Mouse (Mus musculus) embryonic facial prominence, embryonic 12.5 days (tissue): Measurements from ENCODE around the gene Stat3. TPM values are rescaled to one million over a fixed set of nuclear protein-coding genes. Genes with fewer than 3 reads are reported as not detected.
A peak's percentile ranks its signal among the peaks of the same experiment; 100 is the strongest.

Experiments used
- ATAC-seq: fragments of 200-750 bp; cut with Nextera tagmentation; 2 replicates; pipeline ENCODE4 v1.8.0; 2017; ENCODE audit not compliant: insufficient number of reproducible peaks, insufficient read depth, low FRiP score, low TSS enrichment
- H3K27ac ChIP-seq: fragments of 300-500 bp; sonication (generic); 2 replicates; pipeline ENCODE4 v1.5.1; 2016; ENCODE audit warnings: mild to moderate bottlenecking
- H3K27me3 ChIP-seq: fragments of 300-500 bp; sonication (generic); 2 replicates; pipeline ENCODE4 v1.6.1; 2016; ENCODE audit warnings: mild to moderate bottlenecking, moderate library complexity
- H3K36me3 ChIP-seq: fragments of 300-500 bp; sonication (generic); 2 replicates; pipeline ENCODE4 v1.6.1; 2016; ENCODE audit warnings: mild to moderate bottlenecking
- H3K4me1 ChIP-seq: fragments of 300-500 bp; sonication (generic); 2 replicates; pipeline ENCODE4 v1.6.1; 2016
- H3K4me2 ChIP-seq: fragments of 300-500 bp; sonication (generic); replicated peaks from 2 replicates; pipeline ENCODE4 v1.6.1; 2016; ENCODE audit warnings: mild to moderate bottlenecking, moderate library complexity
- H3K4me3 ChIP-seq: fragments of 300-500 bp; sonication (generic); 2 replicates; pipeline ENCODE4 v1.5.1; 2016; ENCODE audit warnings: mild to moderate bottlenecking
- H3K9ac ChIP-seq: fragments of 300-500 bp; sonication (generic); 2 replicates; pipeline ENCODE4 v1.6.1; 2016; ENCODE audit warnings: mild to moderate bottlenecking, moderate library complexity
- H3K9me3 ChIP-seq: fragments of 300-500 bp; sonication (generic); 2 replicates; pipeline ENCODE4 v1.6.1; 2016; ENCODE audit warnings: mild to moderate bottlenecking, moderate library complexity
- WGBS: fragments of 180-500 bp; shearing (Covaris S2); methylation state at CpG from one replicate; pipeline ENCODE4 v1.1.7; 2016; 5-methylcytosine and 5-hydroxymethylcytosine counted together
- polyA plus RNA-seq: library from polyadenylated mRNA; unstranded; fragments of >200 nt; fragmentation: Nextera tagmentation; extraction: Ambion mirVana; gene quantifications from 2 replicates; pipeline ENCODE4 v1.2.1, GENCODE M21; 2016

Stat3 gene
- polyA plus RNA-seq, 1 experiment from 2014 or later = 38.4 TPM

DNA sequence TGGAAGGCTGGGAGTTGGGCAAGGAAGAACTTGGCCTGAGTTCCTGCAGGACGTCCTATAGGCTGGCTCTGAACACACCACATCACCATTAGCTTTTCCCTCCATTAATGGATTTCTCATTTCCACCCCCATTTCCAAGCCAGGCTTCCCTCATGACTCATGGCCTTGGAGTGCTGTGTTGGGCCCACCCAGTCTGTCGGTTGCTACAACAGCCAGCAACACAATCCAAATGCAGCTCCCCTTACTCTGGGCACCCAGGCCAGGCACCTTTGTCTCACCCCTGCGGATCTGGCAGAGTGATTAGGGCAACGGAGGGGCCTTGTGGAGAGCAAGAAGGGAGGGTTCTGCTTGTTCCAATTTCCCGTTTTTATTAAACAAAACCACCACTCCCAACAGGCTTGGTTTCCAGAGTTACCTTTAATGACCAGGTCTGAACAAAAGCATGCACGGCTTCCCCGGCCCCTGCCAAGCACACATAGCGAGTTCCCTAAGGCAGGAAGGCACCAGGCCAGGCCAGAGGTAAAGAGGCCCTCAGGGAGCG is 23.1 kb upstream of the Stat3 start:
- no peak overlapping the region for H3K9ac ChIP-seq
- no peak overlapping the region for H3K4me2 ChIP-seq
- no peak overlapping the region for H3K27ac ChIP-seq
- ATAC-seq = no peak
- WGBS = 60% methylated on average over 9 of the region's 9 CpGs
- peaks cover 48% of the 10 kb centered on the region for H3K27me3 ChIP-seq
- H3K4me3 ChIP-seq = no peak overlapping the region
- peaks cover 15% of the 10 kb centered on the region; the same call in 1 of the 2 replicates for H3K4me1 ChIP-seq
- H3K9me3 ChIP-seq = no peaks in the 10 kb centered on the region
- H3K36me3 ChIP-seq = no peaks in the 10 kb centered on the region

DNA sequence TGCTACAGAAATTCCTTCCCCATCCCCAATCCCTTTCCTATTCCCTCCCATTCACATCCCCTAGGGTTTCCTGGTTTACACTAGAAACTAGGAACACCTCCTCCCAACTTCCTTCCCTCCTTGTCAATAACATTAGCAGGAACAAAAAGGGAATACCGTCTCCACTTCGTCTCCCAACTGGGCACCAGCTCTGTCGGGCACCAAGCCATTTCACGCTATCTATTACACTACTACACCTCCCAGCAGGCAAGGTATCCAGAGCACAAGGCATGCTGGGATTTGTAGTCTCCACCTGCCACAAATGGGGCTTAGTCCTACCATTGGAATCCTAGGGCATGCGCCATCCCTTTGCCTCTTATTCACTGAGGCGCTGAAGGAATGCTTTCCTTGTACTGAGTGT is 21.2 kb upstream of the Stat3 start:
- no peaks in the 10 kb centered on the region for H3K9me3 ChIP-seq
- H3K27me3 ChIP-seq = peaks cover 36% of the 10 kb centered on the region
- H3K4me1 ChIP-seq = peaks cover 12% of the 10 kb centered on the region; the same call in 1 of the 2 replicates
- 6% methylated on average over 6 of the region's 6 CpGs for WGBS
- ATAC-seq = no peak
- no peaks in the 10 kb centered on the region for H3K36me3 ChIP-seq
- no peak overlapping the region for H3K9ac ChIP-seq
- H3K4me3 ChIP-seq = no peak overlapping the region
- H3K27ac ChIP-seq = no peak overlapping the region
- no peak overlapping the region for H3K4me2 ChIP-seq

DNA sequence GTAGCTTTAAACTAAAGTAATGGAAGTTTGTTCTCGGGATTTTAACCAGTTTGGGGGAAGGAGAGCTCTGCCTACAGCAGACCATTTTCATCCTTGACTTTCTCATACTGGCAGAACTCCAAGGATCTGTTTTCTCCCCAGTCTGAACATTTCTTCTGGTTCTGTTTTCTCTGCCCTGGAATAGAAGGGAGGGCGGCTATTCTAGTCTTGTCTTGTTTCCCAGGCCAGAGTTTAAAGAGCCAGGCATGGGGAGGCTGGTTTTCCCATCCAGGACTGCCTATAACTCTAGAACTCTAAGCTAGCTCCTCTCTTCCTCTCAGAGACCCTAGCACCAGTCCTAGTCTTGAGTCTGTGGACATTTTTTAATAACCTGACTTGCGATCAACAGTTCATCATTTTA is 20.5 kb upstream of the Stat3 start:
- H3K27me3 ChIP-seq = peaks cover 35% of the 10 kb centered on the region

DNA sequence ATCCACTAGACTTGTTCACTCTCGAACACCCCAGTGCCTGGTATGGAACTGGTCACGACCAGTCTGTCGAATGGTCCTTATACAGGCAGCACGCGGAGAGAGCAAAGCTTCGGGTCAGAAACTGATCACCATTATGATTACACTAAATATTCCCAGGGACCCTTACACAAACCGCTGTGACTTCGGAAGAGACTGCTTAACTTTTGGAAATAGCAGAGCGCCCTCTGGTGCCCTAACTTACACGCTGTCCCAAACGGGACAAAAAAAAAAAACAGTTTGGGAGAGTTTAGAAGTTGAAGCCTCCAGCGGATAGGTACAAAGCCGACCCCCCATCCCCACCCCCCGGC is 20.1 kb upstream of the Stat3 start:
- Histone ChIP-seq H3K9ac (no peak overlapping the region), H3K4me1 (peaks cover 9% of the 10 kb centered on the region; the same call in 1 of the 2 replicates), H3K36me3 (no peaks in the 10 kb centered on the region), H3K4me2 (peak overlapping the region; percentile 47), H3K27me3 (peaks cover 35% of the 10 kb centered on the region), H3K9me3 (no peaks in the 10 kb centered on the region), H3K27ac (no peak overlapping the region), H3K4me3 (peak overlapping the region; percentile 28)
- ATAC-seq = no peak
- whole genome bisulfite sequencing = 5% methylated on average over 14 of the region's 14 CpGs

More for the DNA sequence above, 20.5 kb upstream of the Stat3 start:
- no peak overlapping the region for H3K27ac ChIP-seq
- no peaks in the 10 kb centered on the region for H3K9me3 ChIP-seq
- H3K4me1 ChIP-seq = peaks cover 12% of the 10 kb centered on the region; the same call in 1 of the 2 replicates
- no peak overlapping the region for H3K4me3 ChIP-seq
- H3K4me2 ChIP-seq = no peak overlapping the region
- no peaks in the 10 kb centered on the region for H3K36me3 ChIP-seq
- H3K9ac ChIP-seq = no peak overlapping the region
- no peak for ATAC-seq
- WGBS = 35% methylated on average over 3 of the region's 3 CpGs

DNA sequence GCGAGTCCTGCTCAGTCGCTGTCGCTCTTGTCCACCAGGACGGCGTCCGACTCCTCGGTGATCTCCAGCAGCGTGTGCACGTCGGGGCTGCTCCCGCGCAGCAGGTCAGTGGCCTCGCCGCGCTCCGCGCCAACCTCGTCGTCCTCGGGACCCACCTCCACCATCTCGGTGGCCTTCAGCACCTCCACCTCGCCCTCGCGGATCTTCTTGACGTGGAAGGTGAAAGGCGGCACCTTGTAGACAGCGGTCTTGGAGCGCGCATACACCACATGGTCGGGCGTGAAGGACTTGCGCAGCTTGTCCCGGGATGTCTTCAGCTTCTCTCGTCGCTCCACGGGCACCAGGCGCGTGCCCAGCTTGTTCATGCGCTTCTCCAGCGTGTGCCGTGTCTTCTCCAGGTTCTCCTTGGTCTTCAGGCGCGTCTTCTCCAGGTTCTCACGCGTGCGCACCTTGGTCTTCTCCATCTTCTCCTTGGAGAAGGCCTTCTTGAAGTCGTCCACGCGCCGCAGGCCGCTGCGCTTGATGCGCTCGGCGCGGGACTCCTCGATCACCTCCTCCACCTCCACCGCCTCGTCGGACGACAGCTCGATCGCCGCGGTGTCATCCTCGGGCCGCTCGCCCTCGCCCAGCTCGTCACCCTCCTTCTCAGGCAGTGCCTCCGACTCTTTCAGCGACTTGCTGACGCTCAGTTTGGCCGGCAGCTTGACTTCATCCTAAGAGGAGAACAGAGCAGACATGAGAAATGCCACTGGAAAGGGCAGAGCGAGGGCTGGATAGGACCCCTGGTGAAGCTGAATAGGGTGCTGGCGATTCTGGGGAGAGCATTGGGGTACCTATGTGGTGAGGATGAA is 19.5 kb upstream of the Stat3 start:
- peaks cover 30% of the 10 kb centered on the region for H3K27me3 ChIP-seq
- no peaks in the 10 kb centered on the region for H3K9me3 ChIP-seq
- H3K36me3 ChIP-seq = no peaks in the 10 kb centered on the region
- no peak overlapping the region for H3K27ac ChIP-seq
- peaks cover 9% of the 10 kb centered on the region; the same call in 1 of the 2 replicates for H3K4me1 ChIP-seq
- ATAC-seq = no peak
- WGBS = 6% methylated on average over 76 of the region's 76 CpGs
- H3K4me3 ChIP-seq = peak overlapping the region; percentile 28
- H3K9ac ChIP-seq = peak overlapping the region; percentile 41
- peak overlapping the region; percentile 47 for H3K4me2 ChIP-seq

DNA sequence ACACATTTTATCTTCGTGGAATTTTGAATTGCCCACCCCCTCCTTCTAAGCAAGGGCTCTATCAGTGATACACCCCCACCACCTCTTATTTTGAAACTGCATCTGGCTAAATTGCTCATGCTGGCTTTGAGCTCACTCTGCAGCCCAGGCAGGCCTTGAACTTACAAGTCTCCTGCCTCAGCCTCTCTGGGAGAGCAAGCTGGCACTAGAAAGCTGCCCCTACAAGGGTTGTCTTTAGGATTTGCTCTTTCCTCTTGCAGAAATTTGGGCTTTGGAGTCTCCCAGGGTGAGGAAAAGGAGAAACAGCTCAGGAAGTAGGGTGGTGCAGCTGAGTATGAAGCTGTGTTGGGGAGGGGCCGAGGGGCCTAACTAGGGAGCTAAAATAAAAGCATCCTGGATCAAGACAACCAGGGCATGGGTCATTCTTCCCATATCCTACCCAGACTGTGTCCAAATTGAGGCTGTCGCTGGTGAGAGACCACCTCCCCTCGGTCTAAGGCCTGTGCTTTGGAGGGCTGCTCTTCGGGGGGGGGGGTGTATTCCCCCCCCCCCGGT is 18.7 kb upstream of the Stat3 start:
- no peak overlapping the region for H3K4me2 ChIP-seq
- WGBS = 24% methylated on average over 6 of the region's 6 CpGs
- ATAC-seq = no peak
- no peak overlapping the region for H3K9ac ChIP-seq
- no peak overlapping the region for H3K4me3 ChIP-seq
- H3K27me3 ChIP-seq = peaks cover 27% of the 10 kb centered on the region
- peaks cover 9% of the 10 kb centered on the region; the same call in 1 of the 2 replicates for H3K4me1 ChIP-seq
- no peak overlapping the region for H3K27ac ChIP-seq
- H3K9me3 ChIP-seq = no peaks in the 10 kb centered on the region
- H3K36me3 ChIP-seq = no peaks in the 10 kb centered on the region

DNA sequence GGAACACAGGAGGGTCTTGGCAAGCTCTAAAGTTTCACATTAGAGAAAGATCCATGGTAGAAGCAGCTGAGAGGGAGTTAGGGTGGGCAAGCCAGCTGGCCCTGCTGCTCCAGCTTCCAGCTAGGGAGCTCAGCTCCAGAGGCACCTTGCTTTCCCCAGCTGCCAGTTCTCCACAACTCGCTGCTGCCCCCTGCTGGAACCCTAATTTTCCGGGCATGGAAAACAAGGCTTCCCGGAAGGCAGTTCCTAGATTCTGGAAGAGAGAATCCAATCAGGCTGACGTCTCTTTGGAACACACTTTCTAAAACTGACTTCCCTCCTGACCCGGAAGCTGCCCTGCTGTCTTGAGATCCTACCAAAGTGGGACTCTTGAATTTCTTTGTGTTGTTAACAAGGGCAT is 17.9 kb upstream of the Stat3 start:
- H3K27ac ChIP-seq = no peak overlapping the region
- peaks cover 9% of the 10 kb centered on the region; the same call in 1 of the 2 replicates for H3K4me1 ChIP-seq
- ATAC-seq = no peak
- H3K4me2 ChIP-seq = no peak overlapping the region
- H3K9ac ChIP-seq = no peak overlapping the region
- no peak overlapping the region for H3K4me3 ChIP-seq
- 4% methylated on average over 5 of the region's 5 CpGs for WGBS
- no peaks in the 10 kb centered on the region for H3K9me3 ChIP-seq
- peaks cover 26% of the 10 kb centered on the region for H3K27me3 ChIP-seq
- no peaks in the 10 kb centered on the region for H3K36me3 ChIP-seq

DNA sequence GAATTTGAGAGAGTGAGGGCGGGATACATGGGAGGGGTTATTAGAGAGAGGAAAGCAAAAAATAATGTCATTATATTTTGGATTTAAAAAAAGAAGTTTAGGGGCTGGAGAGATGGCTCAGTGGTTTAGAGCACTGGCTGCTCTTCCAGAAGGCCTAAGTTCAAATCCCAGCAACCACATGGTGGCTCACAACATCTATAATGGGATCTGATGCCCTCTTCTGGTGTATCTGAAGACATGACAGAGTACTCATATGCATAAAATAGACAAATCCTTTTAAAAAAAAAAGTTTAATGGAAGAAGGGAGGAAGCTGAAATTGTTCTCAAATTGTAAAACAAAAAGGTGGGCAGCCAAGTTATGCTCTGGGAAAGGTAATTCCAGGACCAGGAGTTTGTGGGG is 10.2 kb upstream of the Stat3 start:
- Histone ChIP-seq H3K27ac (no peak overlapping the region), H3K4me1 (no peaks in the 10 kb centered on the region)

DNA sequence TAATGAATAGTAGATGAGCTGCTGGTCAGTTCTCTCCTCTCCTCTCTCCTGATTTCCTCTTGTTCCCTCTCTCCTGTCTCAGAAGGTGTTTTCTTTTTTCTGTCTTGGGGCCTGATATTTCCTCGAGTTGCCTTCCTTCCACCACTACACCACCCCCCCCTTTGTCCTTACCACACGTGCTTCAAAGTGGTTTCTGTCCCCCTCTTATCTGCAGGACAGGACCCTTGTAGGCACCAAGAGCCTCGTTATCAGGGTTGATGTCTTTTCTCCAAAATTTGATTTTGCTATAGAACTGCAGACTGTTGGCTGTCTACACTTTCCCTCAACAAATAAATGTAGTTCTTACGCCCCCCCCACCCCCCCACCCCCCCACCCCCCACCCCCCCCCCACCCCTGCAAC is 9.0 kb upstream of the Stat3 start:
- no peak overlapping the region for H3K9ac ChIP-seq
- H3K27ac ChIP-seq = no peak overlapping the region
- ATAC-seq = no peak
- no peaks in the 10 kb centered on the region for H3K4me1 ChIP-seq
- H3K36me3 ChIP-seq = no peaks in the 10 kb centered on the region
- H3K27me3 ChIP-seq = no peaks in the 10 kb centered on the region
- H3K4me2 ChIP-seq = no peak overlapping the region
- WGBS = 61% methylated on average over 4 of the region's 4 CpGs
- H3K9me3 ChIP-seq = 0 out of 2 replicates have a peak, but pooled peaks cover 4% of the 10 kb centered on the region
- H3K4me3 ChIP-seq = no peak overlapping the region

More for the DNA sequence above, 10.2 kb upstream of the Stat3 start:
- Histone ChIP-seq H3K36me3 (no peaks in the 10 kb centered on the region), H3K9me3 (0 out of 2 replicates have a peak, but pooled peaks cover 4% of the 10 kb centered on the region), H3K27me3 (no peaks in the 10 kb centered on the region), H3K4me3 (no peak overlapping the region), H3K9ac (no peak overlapping the region), H3K4me2 (no peak overlapping the region)
- ATAC-seq = no peak
- 90% methylated on average over 1 of the region's 1 CpGs for WGBS

DNA sequence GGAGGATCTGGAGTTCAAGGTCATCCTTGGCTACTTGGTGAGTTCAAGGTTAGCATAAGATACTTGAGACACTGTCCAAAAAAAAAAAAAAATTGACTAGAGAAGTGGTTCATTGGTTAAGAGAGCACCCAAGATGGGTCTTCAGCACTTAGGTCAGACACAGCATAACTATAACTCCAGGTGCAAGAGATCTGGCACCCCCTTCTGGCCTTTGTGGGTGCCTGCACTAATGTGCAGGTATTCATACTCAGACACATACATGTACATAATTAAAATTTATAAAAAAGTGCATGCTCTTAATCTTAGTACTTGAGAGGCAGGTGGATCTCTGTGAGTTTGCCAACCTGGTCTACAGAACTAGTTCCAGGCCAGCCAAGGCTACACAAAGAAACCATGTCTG is 8.2 kb upstream of the Stat3 start:
- no peak for ATAC-seq
- no peaks in the 10 kb centered on the region for H3K36me3 ChIP-seq
- H3K4me2 ChIP-seq = no peak overlapping the region
- H3K4me1 ChIP-seq = no peaks in the 10 kb centered on the region
- H3K27me3 ChIP-seq = no peaks in the 10 kb centered on the region
- no peak overlapping the region for H3K9ac ChIP-seq
- 0 out of 2 replicates have a peak, but pooled peaks cover 4% of the 10 kb centered on the region for H3K9me3 ChIP-seq
- no peak overlapping the region for H3K27ac ChIP-seq
- no peak overlapping the region for H3K4me3 ChIP-seq

DNA sequence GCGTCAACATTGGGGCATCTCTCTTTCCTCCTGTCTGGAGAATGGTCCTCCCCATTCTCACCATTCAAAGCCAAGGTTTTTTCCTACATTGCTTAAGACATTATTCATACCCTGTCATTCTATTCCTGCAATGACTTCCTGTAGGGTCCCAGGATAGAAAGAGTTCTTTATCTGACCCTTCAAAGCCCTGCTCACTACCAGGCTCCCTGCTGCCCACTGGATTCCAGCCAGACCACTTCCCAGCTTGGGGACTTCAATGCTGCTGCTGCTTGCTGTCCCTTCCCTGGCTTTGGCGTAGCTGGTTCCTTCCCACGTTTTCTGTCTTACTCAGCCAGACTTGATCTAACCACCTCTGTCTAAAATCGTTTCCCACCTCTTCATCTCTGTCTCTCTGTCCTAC is 7.5 kb upstream of the Stat3 start:
- H3K36me3 ChIP-seq = no peaks in the 10 kb centered on the region
- H3K4me2 ChIP-seq = no peak overlapping the region
- no peak overlapping the region for H3K4me3 ChIP-seq
- ATAC-seq = no peak
- no peak overlapping the region for H3K27ac ChIP-seq
- no peaks in the 10 kb centered on the region for H3K27me3 ChIP-seq
- H3K9me3 ChIP-seq = 0 out of 2 replicates have a peak, but pooled peaks cover 4% of the 10 kb centered on the region
- no peaks in the 10 kb centered on the region for H3K4me1 ChIP-seq
- 35% methylated on average over 4 of the region's 4 CpGs for WGBS
- no peak overlapping the region for H3K9ac ChIP-seq

DNA sequence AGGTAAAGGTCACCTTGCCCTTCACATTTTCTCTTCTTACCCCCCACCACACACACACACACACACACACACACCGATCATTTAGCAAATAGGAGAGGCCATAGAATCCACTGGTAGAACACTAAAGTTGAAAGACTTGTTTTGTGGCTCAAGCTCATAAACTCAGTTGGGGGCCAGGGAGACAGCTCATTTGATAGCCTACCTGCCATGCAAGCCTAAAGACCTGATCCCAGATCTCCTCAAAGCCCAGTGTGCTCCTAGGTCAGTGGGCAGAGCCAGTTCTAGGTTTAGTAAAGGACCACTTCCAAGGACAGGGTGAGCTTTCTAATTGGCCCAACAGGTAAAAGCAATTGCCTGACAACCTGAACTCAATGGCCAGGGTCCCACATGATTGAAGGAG is 3.0 kb upstream of the Stat3 start:
- no peak overlapping the region for H3K4me3 ChIP-seq
- H3K9me3 ChIP-seq = 0 out of 2 replicates have a peak, but pooled peaks cover 4% of the 10 kb centered on the region
- H3K9ac ChIP-seq = no peak overlapping the region
- no peak overlapping the region for H3K27ac ChIP-seq
- H3K27me3 ChIP-seq = no peaks in the 10 kb centered on the region
- 86% methylated on average over 1 of the region's 1 CpGs for WGBS
- no peak overlapping the region for H3K4me2 ChIP-seq
- no peak for ATAC-seq
- 0 out of 2 replicates have a peak, but pooled peaks cover 2% of the 10 kb centered on the region for H3K4me1 ChIP-seq
- H3K36me3 ChIP-seq = no peaks in the 10 kb centered on the region
